Mouse (Mus musculus) urinary bladder, postnatal 25 days (tissue): ENCODE data around the gene Pitpnc1.

Experiments used
- DNase-seq: peaks from one replicate; pipeline ENCODE4 v3.0.0; 2022; ENCODE audit warnings: low spot score

The Pitpnc1 gene

GRCm38 (mm10) chr11:107468252-107469030 lies 2.1 kb downstream of the Pitpnc1 start:
- DNase-seq = no peak

GRCm38 (mm10) chr11:107466611-107467391 lies 3.7 kb downstream of the Pitpnc1 start:
- no peak for DNase-seq

GRCm38 (mm10) chr11:107465969-107466368 lies 4.5 kb downstream of the Pitpnc1 start:
- DNase-seq = no peak

GRCm38 (mm10) chr11:107465041-107465440 lies 5.5 kb downstream of the Pitpnc1 start:
- no peak for DNase-seq

- DNase-seq = no peak
These were observed 6.4 kb downstream of the Pitpnc1 start for GRCm38 (mm10) chr11:107464141-107464540.

GRCm38 (mm10) chr11:107463251-107463681 lies 7.2 kb downstream of the Pitpnc1 start:
- DNase-seq = no peak

- no peak for DNase-seq
These were observed 8.0 kb downstream of the Pitpnc1 start for GRCm38 (mm10) chr11:107462478-107462877.

- no peak for DNase-seq
These were observed 10.7 kb downstream of the Pitpnc1 start for GRCm38 (mm10) chr11:107459828-107460227.

- DNase-seq = no peak
These were observed 11.5 kb downstream of the Pitpnc1 start for GRCm38 (mm10) chr11:107458986-107459385.

GRCm38 (mm10) chr11:107458286-107458685 lies 12.2 kb downstream of the Pitpnc1 start:
- no peak for DNase-seq

GRCm38 (mm10) chr11:107457282-107457681 lies 13.2 kb downstream of the Pitpnc1 start:
- DNase-seq = no peak

GRCm38 (mm10) chr11:107454546-107455462 lies 15.7 kb downstream of the Pitpnc1 start:
- no peak for DNase-seq

- DNase-seq = no peak
These were observed 18.4 kb downstream of the Pitpnc1 start for GRCm38 (mm10) chr11:107452053-107452452.

GRCm38 (mm10) chr11:107451106-107451505 lies 19.4 kb downstream of the Pitpnc1 start:
- DNase-seq = no peak

GRCm38 (mm10) chr11:107450097-107450496 lies 20.4 kb downstream of the Pitpnc1 start:
- no peak for DNase-seq

GRCm38 (mm10) chr11:107449169-107449910 lies 21.2 kb downstream of the Pitpnc1 start:
- no peak for DNase-seq

GRCm38 (mm10) chr11:107447915-107448314 lies 22.6 kb downstream of the Pitpnc1 start:
- DNase-seq = no peak

- no peak for DNase-seq
These were observed 23.1 kb downstream of the Pitpnc1 start for GRCm38 (mm10) chr11:107447349-107447748.

- DNase-seq = no peak
These were observed 23.8 kb downstream of the Pitpnc1 start for GRCm38 (mm10) chr11:107446650-107447049.

- no peak for DNase-seq
These were observed 24.8 kb downstream of the Pitpnc1 start for GRCm38 (mm10) chr11:107445683-107446082.
